Mouse (Mus musculus): ENCODE results near the gene Atp6v1g2. TPM values are rescaled to one million over a fixed set of nuclear protein-coding genes. Genes with fewer than 3 reads are reported as not detected.

The Atp6v1g2 gene
- polyA plus RNA-seq (2015; fragmentation: Nextera tagmentation; extraction: Ambion mirVana), result 4.7 and 4.8 TPM in 2 replicates

GRCm38 (mm10) chr17:35233114-35233980 lies at the start of gene Atp6v1g2:
Gene Atp6v1g2 (plus strand): TSS chr17:35233660.
- 0 out of 2 replicates have a peak, but pooled peaks have one; percentile 4 for ATAC-seq
- 47% methylated on average over 18 of the region's 18 CpGs for WGBS

GRCm38 (mm10) chr17:35185639-35186611 lies 47.5 kb upstream of the Atp6v1g2 start:
- WGBS, result 4% methylated on average over 18 of the region's 18 CpGs
- Histone ChIP-seq H3K27ac (ENCODE audit: low read length) (peak overlapping the region; percentile 72), H3K9me3 (ENCODE audit: control insufficient read depth, low read length) (no peaks in the 10 kb centered on the region), H3K4me1 (ENCODE audit: control insufficient read depth, insufficient read depth, low read length) (no peaks in the 10 kb centered on the region; the same call in 1 of the 2 replicates), H3K9ac (ENCODE audit: low read depth, low read length) (peak overlapping the region; percentile 55; the same call in 1 of the 2 replicates), H3K36me3 (ENCODE audit: control insufficient read depth, insufficient read depth, low read length) (no peaks in the 10 kb centered on the region), H3K4me2 (ENCODE audit: low read depth, low read length) (peak overlapping the region; percentile 52), H3K4me3 (ENCODE audit: low read length) (peak overlapping the region; percentile 46), H3K27me3 (replicated peaks; ENCODE audit: control insufficient read depth, insufficient read depth, low read length) (no peaks in the 10 kb centered on the region)
- peak; percentile 78 for ATAC-seq

More at GRCm38 (mm10) chr17:35233114-35233980, at the start of gene Atp6v1g2:
- Histone ChIP-seq H3K36me3 (ENCODE audit: control insufficient read depth, insufficient read depth, low read length) (no peaks in the 10 kb centered on the region), H3K4me1 (ENCODE audit: control insufficient read depth, insufficient read depth, low read length) (peaks cover 29% of the 10 kb centered on the region), H3K4me3 (ENCODE audit: low read length) (peak within 1 kb of the TSS; percentile 75), H3K27ac (ENCODE audit: low read length) (peak within 1 kb of the TSS; percentile 99), H3K4me2 (ENCODE audit: low read depth, low read length) (peak within 1 kb of the TSS; percentile 86), H3K9ac (ENCODE audit: low read depth, low read length) (peak within 1 kb of the TSS; percentile 95), H3K9me3 (ENCODE audit: control insufficient read depth, low read length) (no peaks in the 10 kb centered on the region), H3K27me3 (replicated peaks; ENCODE audit: control insufficient read depth, insufficient read depth, low read length) (no peaks in the 10 kb centered on the region)

GRCm38 (mm10) chr17:35186681-35187080 lies 46.8 kb upstream of the Atp6v1g2 start:
- H3K4me3 ChIP-seq (ENCODE audit: low read length), result peak overlapping the region; percentile 46
- H3K4me1 ChIP-seq (ENCODE audit: control insufficient read depth, insufficient read depth, low read length), result no peaks in the 10 kb centered on the region; the same call in 1 of the 2 replicates
- H3K27ac ChIP-seq (ENCODE audit: low read length), result peak overlapping the region; percentile 72
- peak overlapping the region; percentile 55; the same call in 1 of the 2 replicates for H3K9ac ChIP-seq (ENCODE audit: low read depth, low read length)
- no peaks in the 10 kb centered on the region for H3K36me3 ChIP-seq (ENCODE audit: control insufficient read depth, insufficient read depth, low read length)
- no peaks in the 10 kb centered on the region for H3K27me3 ChIP-seq (replicated peaks; ENCODE audit: control insufficient read depth, insufficient read depth, low read length)
- 0% methylated on average over 4 of the region's 4 CpGs for WGBS
- ATAC-seq, result peak; percentile 47
- no peaks in the 10 kb centered on the region for H3K9me3 ChIP-seq (ENCODE audit: control insufficient read depth, low read length)
- peak overlapping the region; percentile 52 for H3K4me2 ChIP-seq (ENCODE audit: low read depth, low read length)

GRCm38 (mm10) chr17:35187345-35187744 lies 46.1 kb upstream of the Atp6v1g2 start:
- no peak overlapping the region for H3K4me3 ChIP-seq (ENCODE audit: low read length)
- no peaks in the 10 kb centered on the region for H3K27me3 ChIP-seq (replicated peaks; ENCODE audit: control insufficient read depth, insufficient read depth, low read length)
- no peak overlapping the region for H3K4me2 ChIP-seq (ENCODE audit: low read depth, low read length)
- no peaks in the 10 kb centered on the region for H3K9me3 ChIP-seq (ENCODE audit: control insufficient read depth, low read length)
- WGBS, result 66% methylated on average over 4 of the region's 4 CpGs
- no peak for ATAC-seq
- H3K36me3 ChIP-seq (ENCODE audit: control insufficient read depth, insufficient read depth, low read length), result no peaks in the 10 kb centered on the region
- no peak overlapping the region for H3K27ac ChIP-seq (ENCODE audit: low read length)
- H3K4me1 ChIP-seq (ENCODE audit: control insufficient read depth, insufficient read depth, low read length), result no peaks in the 10 kb centered on the region; the same call in 1 of the 2 replicates
- H3K9ac ChIP-seq (ENCODE audit: low read depth, low read length), result no peak overlapping the region

- no peaks in the 10 kb centered on the region for H3K27me3 ChIP-seq (replicated peaks; ENCODE audit: control insufficient read depth, insufficient read depth, low read length)
- H3K4me1 ChIP-seq (ENCODE audit: control insufficient read depth, insufficient read depth, low read length), result no peaks in the 10 kb centered on the region; the same call in 1 of the 2 replicates
- 66% methylated on average over 7 of the region's 7 CpGs for WGBS
- ATAC-seq, result no peak
- no peak within 1 kb of the TSS for H3K4me2 ChIP-seq (ENCODE audit: low read depth, low read length)
- no peak within 1 kb of the TSS for H3K4me3 ChIP-seq (ENCODE audit: low read length)
- no peaks in the 10 kb centered on the region for H3K36me3 ChIP-seq (ENCODE audit: control insufficient read depth, insufficient read depth, low read length)
- H3K27ac ChIP-seq (ENCODE audit: low read length), result no peak within 1 kb of the TSS
- no peaks in the 10 kb centered on the region for H3K9me3 ChIP-seq (ENCODE audit: control insufficient read depth, low read length)
- H3K9ac ChIP-seq (ENCODE audit: low read depth, low read length), result no peak within 1 kb of the TSS
These were observed 45.4 kb upstream of the Atp6v1g2 start, which contains the start of gene Lst1 for GRCm38 (mm10) chr17:35187959-35188610. Gene Lst1 (minus strand): TSS chr17:35188439.

GRCm38 (mm10) chr17:35189186-35189585 lies 44.3 kb upstream of the Atp6v1g2 start:
- no peak for ATAC-seq
- H3K4me3 ChIP-seq (ENCODE audit: low read length), result no peak overlapping the region
- H3K4me2 ChIP-seq (ENCODE audit: low read depth, low read length), result no peak overlapping the region
- no peaks in the 10 kb centered on the region for H3K36me3 ChIP-seq (ENCODE audit: control insufficient read depth, insufficient read depth, low read length)
- H3K27me3 ChIP-seq (replicated peaks; ENCODE audit: control insufficient read depth, insufficient read depth, low read length), result no peaks in the 10 kb centered on the region; the same call in 1 of the 2 replicates
- no peaks in the 10 kb centered on the region for H3K9me3 ChIP-seq (ENCODE audit: control insufficient read depth, low read length)
- H3K9ac ChIP-seq (ENCODE audit: low read depth, low read length), result no peak overlapping the region
- H3K27ac ChIP-seq (ENCODE audit: low read length), result no peak overlapping the region
- H3K4me1 ChIP-seq (ENCODE audit: control insufficient read depth, insufficient read depth, low read length), result peaks cover 2% of the 10 kb centered on the region
- WGBS, result 72% methylated on average over 1 of the region's 1 CpGs

- no peak overlapping the region for H3K4me2 ChIP-seq (ENCODE audit: low read depth, low read length)
- no peak for ATAC-seq
- peaks cover 5% of the 10 kb centered on the region for H3K4me1 ChIP-seq (ENCODE audit: control insufficient read depth, insufficient read depth, low read length)
- H3K27ac ChIP-seq (ENCODE audit: low read length), result no peak overlapping the region
- no peaks in the 10 kb centered on the region for H3K9me3 ChIP-seq (ENCODE audit: control insufficient read depth, low read length)
- no peak overlapping the region for H3K9ac ChIP-seq (ENCODE audit: low read depth, low read length)
- H3K27me3 ChIP-seq (replicated peaks; ENCODE audit: control insufficient read depth, insufficient read depth, low read length), result no peaks in the 10 kb centered on the region; the same call in 1 of the 2 replicates
- H3K36me3 ChIP-seq (ENCODE audit: control insufficient read depth, insufficient read depth, low read length), result no peaks in the 10 kb centered on the region
- H3K4me3 ChIP-seq (ENCODE audit: low read length), result no peak overlapping the region
- WGBS, result 60% methylated on average over 4 of the region's 4 CpGs
These were observed 43.4 kb upstream of the Atp6v1g2 start for GRCm38 (mm10) chr17:35190096-35190495.

GRCm38 (mm10) chr17:35191723-35192122 lies 41.7 kb upstream of the Atp6v1g2 start:
- Histone ChIP-seq H3K9me3 (ENCODE audit: control insufficient read depth, low read length) (no peaks in the 10 kb centered on the region), H3K4me2 (ENCODE audit: low read depth, low read length) (no peak overlapping the region), H3K4me3 (ENCODE audit: low read length) (no peak overlapping the region), H3K4me1 (ENCODE audit: control insufficient read depth, insufficient read depth, low read length) (peaks cover 13% of the 10 kb centered on the region), H3K27me3 (replicated peaks; ENCODE audit: control insufficient read depth, insufficient read depth, low read length) (peaks cover 5% of the 10 kb centered on the region), H3K36me3 (ENCODE audit: control insufficient read depth, insufficient read depth, low read length) (no peaks in the 10 kb centered on the region), H3K9ac (ENCODE audit: low read depth, low read length) (no peak overlapping the region), H3K27ac (ENCODE audit: low read length) (no peak overlapping the region)
- 46% methylated on average over 2 of the region's 2 CpGs for WGBS
- ATAC-seq, result no peak
